In the genomic region with DNA sequence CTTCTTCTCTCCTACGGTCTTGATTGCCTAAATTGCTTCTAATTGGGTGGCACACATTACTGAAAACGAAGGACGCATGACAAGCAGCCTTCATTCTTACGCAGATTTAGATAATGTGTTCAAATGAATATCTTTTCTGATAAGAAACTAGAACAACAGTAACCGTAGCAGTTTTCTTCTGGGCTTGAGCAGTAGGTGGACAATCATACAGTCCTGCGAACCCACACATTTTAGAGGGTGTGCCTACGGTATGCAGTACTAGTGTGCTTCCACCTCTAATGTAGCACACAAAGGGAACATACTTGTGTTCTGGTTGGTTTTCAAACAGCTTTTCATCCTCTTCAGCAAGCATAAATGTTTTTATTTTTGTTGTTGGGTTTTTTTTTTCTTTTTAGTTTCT, we compare ENCODE assay signal across 13 mouse cellular contexts.
DNase-seq lines count a peak whose midpoint lies in the region; ATAC-seq and TF ChIP-seq lines count a peak whose summit lies in the region.
"Had no signal": no experiment of that assay in that cellular context is flagged by ENCODE, and none has a peak within 500 bp of the region (broad histone marks: within the 10 kb centered on the region; RNA-seq: fewer than 3 reads in every experiment).

No protein-coding gene starts in this region.

- peak overlapping the region; percentile 59 for H3K9ac ChIP-seq in hindbrain, embryonic 12.5 days
- peak overlapping the region; percentile 50 for H3K9ac ChIP-seq in midbrain, embryonic 16.5 days (ENCODE audit: low read depth, low read length)
- H3K9ac ChIP-seq in lung, postnatal 0 days (replicated peaks; ENCODE audit: low read depth) = no peak overlapping the region

- no peaks in the 10 kb centered on the region for H3K9me3 ChIP-seq in hindbrain, embryonic 12.5 days (replicated peaks)
- H3K9me3 ChIP-seq in midbrain, embryonic 16.5 days (replicated peaks; ENCODE audit: control insufficient read depth, low read length, poor library complexity, severe bottlenecking) = no peaks in the 10 kb centered on the region
- H3K9me3 ChIP-seq in lung, postnatal 0 days (ENCODE audit: low read length) = no peaks in the 10 kb centered on the region

- intact Hi-C loops in left cerebral cortex, postnatal 14 days (cut with DNase I) = loop anchor here (2.0 to 5.0 kb wide), 4 partner anchors 122 to 682 kb away; a partner anchor contains a TSS

- H3K27ac ChIP-seq in hindbrain, embryonic 12.5 days = peak overlapping the region; percentile 98
- peak overlapping the region; percentile 94 for H3K27ac ChIP-seq in midbrain, embryonic 16.5 days (ENCODE audit: low read length)
- H3K27ac ChIP-seq in lung, postnatal 0 days (ENCODE audit: low read length) = no peak overlapping the region

- no peaks in the 10 kb centered on the region for H3K36me3 ChIP-seq in hindbrain, embryonic 12.5 days
- H3K36me3 ChIP-seq in midbrain, embryonic 16.5 days (ENCODE audit: control insufficient read depth, insufficient read depth, low read length) = no peaks in the 10 kb centered on the region
- H3K36me3 ChIP-seq in lung, postnatal 0 days (ENCODE audit: insufficient read depth, low read length) = no peaks in the 10 kb centered on the region

- H3K4me3 ChIP-seq in hindbrain, embryonic 12.5 days = no peak overlapping the region
- no peak overlapping the region for H3K4me3 ChIP-seq in midbrain, embryonic 16.5 days (ENCODE audit: low read depth, low read length)
- H3K4me3 ChIP-seq in lung, postnatal 0 days (ENCODE audit: low read depth, low read length) = no peak overlapping the region
- H3K4me3 ChIP-seq: erythroblast, embryonic 14.5 days had no signal

- TF ChIP-seq CTCF in lung, postnatal 0 days (IDR thresholded peaks at IDR 0.05) = no peak

- 9% methylated on average over 7 of the region's 7 CpGs for WGBS in hindbrain, embryonic 12.5 days
- WGBS in midbrain, embryonic 16.5 days = 18% methylated on average over 7 of the region's 7 CpGs
- 12% methylated on average over 7 of the region's 7 CpGs for WGBS in lung, postnatal 0 days

- no peak for TF ChIP-seq EP300 in lung, postnatal 0 days (IDR thresholded peaks at IDR 0.05)

- H3K27me3 ChIP-seq in hindbrain, embryonic 12.5 days = peaks cover 14% of the 10 kb centered on the region; the same call in 1 of the 2 replicates
- H3K27me3 ChIP-seq in midbrain, embryonic 16.5 days (ENCODE audit: control insufficient read depth, insufficient read depth, low read depth, low read length) = no peaks in the 10 kb centered on the region
- H3K27me3 ChIP-seq in lung, postnatal 0 days (replicated peaks; ENCODE audit: insufficient read depth, low read length) = peaks cover 33% of the 10 kb centered on the region

- DNase-seq in left cerebral cortex, postnatal 14 days (ENCODE audit: low spot score in 2 of 2) = peak; percentile 17
- DNase-seq in left cerebral cortex, adult 8-10 months (ENCODE audit: low spot score in 2 of 2) = no peak
- peak; percentile 46 for DNase-seq in embryo, embryonic 10.5 days (ENCODE audit: low spot score)
- no peak for DNase-seq in ovary, postnatal 14 days (ENCODE audit: low spot score)
- DNase-seq in adipocyte (ENCODE audit: low spot score) = no peak
- no peak for DNase-seq in lung, postnatal 0 days (ENCODE audit: low spot score)
- DNase-seq: heart, adult 18-20 months; lung, adult 18-20 months; spleen, adult 18-20 months; thymus, postnatal 14 days had no signal

- H3K4me2 ChIP-seq in hindbrain, embryonic 12.5 days (replicated peaks) = peak overlapping the region; percentile 61
- H3K4me2 ChIP-seq in midbrain, embryonic 16.5 days (ENCODE audit: low read length) = peak overlapping the region; percentile 58
- H3K4me2 ChIP-seq in lung, postnatal 0 days (replicated peaks; ENCODE audit: low read depth, low read length) = no peak overlapping the region

- ATAC-seq in hindbrain, embryonic 12.5 days (ENCODE audit: low FRiP score) = no peak
- ATAC-seq in midbrain, embryonic 16.5 days = no peak
- ATAC-seq in lung, postnatal 0 days = no peak

- peaks cover 31% of the 10 kb centered on the region for H3K4me1 ChIP-seq in hindbrain, embryonic 12.5 days
- peaks cover 30% of the 10 kb centered on the region for H3K4me1 ChIP-seq in midbrain, embryonic 16.5 days (ENCODE audit: control insufficient read depth, insufficient read depth, low read length)
- peaks cover 8% of the 10 kb centered on the region; the same call in 1 of the 2 replicates for H3K4me1 ChIP-seq in lung, postnatal 0 days (ENCODE audit: insufficient read depth, low read depth, low read length)

Comparison
In these comparisons a context has a peak if more than half of its experiments do, and no peak if none do; other contexts are left out.
1. DNase-seq: peak in left cerebral cortex, postnatal 14 days (2 of 2) and embryo, embryonic 10.5 days (single experiment); none in left cerebral cortex, adult 8-10 months (0 of 2), ovary, postnatal 14 days (single experiment), adipocyte (single experiment) and lung, postnatal 0 days (single experiment).